13 mouse cellular contexts compared by ENCODE assay signal in the genomic region with DNA sequence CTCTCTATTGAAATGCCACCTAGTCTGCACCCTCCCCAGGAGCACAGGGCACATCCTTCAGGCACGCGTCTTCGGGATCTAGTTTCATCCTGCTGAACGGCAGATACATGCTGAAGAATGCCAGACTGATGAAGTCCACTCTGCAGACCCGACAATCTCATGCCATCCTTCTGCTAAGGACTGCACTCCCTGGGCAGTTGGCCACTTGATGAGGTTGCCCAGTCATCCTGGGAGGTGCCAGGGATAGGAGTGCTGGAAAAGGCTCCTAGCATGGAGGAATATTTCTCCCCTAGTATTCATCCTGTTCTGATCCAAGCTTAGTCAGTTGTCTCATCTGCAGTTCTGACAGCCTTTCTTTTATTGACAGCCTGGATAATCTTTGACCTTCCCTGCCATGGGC. TPM values are rescaled to one million over a fixed set of nuclear protein-coding genes. Genes with fewer than 3 reads are reported as not detected.
DNase-seq lines count a peak whose midpoint lies in the region.
"Had no signal": no experiment of that assay in that cellular context is flagged by ENCODE, and none has a peak within 500 bp of the region (broad histone marks: within the 10 kb centered on the region; RNA-seq: fewer than 3 reads in every experiment).

No protein-coding gene starts in this region.

- intact Hi-C loops in gastrocnemius, postnatal 14 days (cut with DNase I; ENCODE audit: low total_unique reads) = no loop called here

- DNase-seq in gastrocnemius, postnatal 14 days = peak; percentile 15
- DNase-seq in gastrocnemius, adult 8-10 months (ENCODE audit: low spot score in 2 of 2) = no peak
- peak; percentile 60 for DNase-seq in cerebellum, adult 11-12 months
- DNase-seq in cerebellum, adult 9-10 months = peak; percentile 66
- DNase-seq in cerebellum, postnatal 25 days = peak; percentile 43 to 72
- DNase-seq in embryo, embryonic 11 days = no peak
- DNase-seq in kidney, adult 8-10 months = no peak
- DNase-seq: adrenal gland, adult 8-10 months; adrenal gland, postnatal 36 days; gastrocnemius, postnatal 36 days; heart, adult 11 months; kidney, adult 2 months had no signal

RNA-seq across cellular contexts. Expression of gene Lrrn2, which starts 20.9 kb away (rescaled TPM):
- 1 to 10 TPM; 1.6 to 3.1 TPM for total RNA-seq in gastrocnemius, postnatal 14 days (2021)
- total RNA-seq in gastrocnemius, adult 8-10 months (2022) = under 1 TPM; 0.19 to 0.46 (median 0.37) TPM
- total RNA-seq: CH12.LX had no signal

Comparison
In these comparisons a context has a peak if more than half of its experiments do, and no peak if none do; other contexts are left out.
1. DNase-seq: peak in gastrocnemius, postnatal 14 days (single experiment), cerebellum, adult 11-12 months (single experiment), cerebellum, adult 9-10 months (single experiment) and cerebellum, postnatal 25 days (2 of 2); none in gastrocnemius, adult 8-10 months (0 of 2), embryo, embryonic 11 days (single experiment) and kidney, adult 8-10 months (0 of 2).